Mouse (Mus musculus) midbrain, embryonic 12.5 days (tissue): ENCODE measurements at regions not wholly inside any gene's neighbourhood (a gene's known extent, or its start where the extent isn't known, plus 50 kb on each side); places are given as distances from the start of the nearest gene placed in this dataset.

Experiments used
- ATAC-seq: fragments of 200-750 bp; cut with Nextera tagmentation; 2 replicates; pipeline ENCODE4 v1.8.0; 2017; ENCODE audit warnings: low read depth, moderate TSS enrichment, moderate library complexity; ENCODE audit not compliant: low FRiP score
- H3K27ac ChIP-seq: fragments of 300-500 bp; sonication (generic); replicated peaks from 2 replicates; pipeline ENCODE4 v1.5.1; 2016; ENCODE audit warnings: mild to moderate bottlenecking
- H3K27me3 ChIP-seq: fragments of 300-500 bp; sonication (generic); 2 replicates; pipeline ENCODE4 v1.6.1; 2016; ENCODE audit warnings: mild to moderate bottlenecking
- H3K36me3 ChIP-seq: fragments of 300-500 bp; sonication (generic); 2 replicates; pipeline ENCODE4 v1.6.1; 2016
- H3K4me1 ChIP-seq: fragments of 300-500 bp; sonication (generic); 2 replicates; pipeline ENCODE4 v1.6.1; 2016
- H3K4me2 ChIP-seq: fragments of 300-500 bp; sonication (generic); replicated peaks from 2 replicates; pipeline ENCODE4 v1.6.1; 2016; ENCODE audit warnings: mild to moderate bottlenecking, moderate library complexity
- H3K4me3 ChIP-seq: fragments of 300-500 bp; sonication (generic); 2 replicates; pipeline ENCODE4 v1.5.1; 2016; ENCODE audit warnings: mild to moderate bottlenecking
- H3K9ac ChIP-seq: fragments of 300-500 bp; sonication (generic); replicated peaks from 2 replicates; pipeline ENCODE4 v1.6.1; 2016; ENCODE audit warnings: mild to moderate bottlenecking, moderate library complexity
- H3K9me3 ChIP-seq: fragments of 300-500 bp; sonication (generic); 2 replicates; pipeline ENCODE4 v1.6.1; 2016; ENCODE audit warnings: mild to moderate bottlenecking
- WGBS: fragments of 180-500 bp; shearing (Covaris S2); methylation state at CpG from one replicate; pipeline ENCODE4 v1.1.7; 2016; 5-methylcytosine and 5-hydroxymethylcytosine counted together

GRCm38 (mm10) chr14:88842746-88843145 is 371.6 kb upstream of the Pcdh20 start:
- no peak overlapping the region for H3K9ac ChIP-seq
- no peaks in the 10 kb centered on the region for H3K4me1 ChIP-seq
- peak; percentile 65 for ATAC-seq
- no peak overlapping the region for H3K27ac ChIP-seq
- H3K36me3 ChIP-seq = no peaks in the 10 kb centered on the region
- H3K27me3 ChIP-seq = no peaks in the 10 kb centered on the region
- H3K4me3 ChIP-seq = no peak overlapping the region
- 41% methylated on average over 1 of the region's 1 CpGs for WGBS
- H3K4me2 ChIP-seq = no peak overlapping the region
- H3K9me3 ChIP-seq = no peaks in the 10 kb centered on the region

- H3K9me3 ChIP-seq = no peaks in the 10 kb centered on the region
- WGBS = 44% methylated on average over 1 of the region's 1 CpGs
- no peaks in the 10 kb centered on the region for H3K27me3 ChIP-seq
- no peaks in the 10 kb centered on the region for H3K4me1 ChIP-seq
- ATAC-seq = peak; percentile 79
- no peaks in the 10 kb centered on the region for H3K36me3 ChIP-seq
- no peak overlapping the region for H3K4me2 ChIP-seq
- no peak overlapping the region for H3K27ac ChIP-seq
- H3K9ac ChIP-seq = no peak overlapping the region
- no peak overlapping the region for H3K4me3 ChIP-seq
Observed at GRCm38 (mm10) chr14:88805699-88806098, 334.5 kb upstream of the Pcdh20 start.

GRCm38 (mm10) chr14:88801328-88801727 is 330.1 kb upstream of the Pcdh20 start:
- Histone ChIP-seq H3K27ac (no peak overlapping the region), H3K4me2 (no peak overlapping the region), H3K9ac (no peak overlapping the region), H3K4me3 (no peak overlapping the region), H3K27me3 (no peaks in the 10 kb centered on the region), H3K36me3 (no peaks in the 10 kb centered on the region), H3K4me1 (no peaks in the 10 kb centered on the region), H3K9me3 (no peaks in the 10 kb centered on the region)
- WGBS = 79% methylated on average over 1 of the region's 1 CpGs
- ATAC-seq = no peak

GRCm38 (mm10) chr14:88800493-88800892 is 329.3 kb upstream of the Pcdh20 start:
- Histone ChIP-seq H3K27ac (no peak overlapping the region), H3K27me3 (no peaks in the 10 kb centered on the region)
- no peak for ATAC-seq

More at GRCm38 (mm10) chr14:88800493-88800892, 329.3 kb upstream of the Pcdh20 start:
- no peak overlapping the region for H3K4me3 ChIP-seq
- no peak overlapping the region for H3K9ac ChIP-seq
- no peaks in the 10 kb centered on the region for H3K4me1 ChIP-seq
- no peaks in the 10 kb centered on the region for H3K36me3 ChIP-seq
- H3K9me3 ChIP-seq = no peaks in the 10 kb centered on the region
- H3K4me2 ChIP-seq = no peak overlapping the region
